Mouse (Mus musculus) pancreas, adult 10 weeks (tissue): ENCODE measurements around the gene Ccnd3. TPM values are rescaled to one million over a fixed set of nuclear protein-coding genes. Genes with fewer than 3 reads are reported as not detected.

ENCODE experiments used
- polyA plus RNA-seq: library from polyadenylated mRNA; stranded (reverse); fragments of 350-450 nt; fragmentation: Illumina TruSeq; extraction: RNeasy Lipid Tissue Mini Kit (QIAGEN cat#74804); gene quantifications from one replicate; pipeline ENCODE4 v1.2.3, GENCODE M21; 2015; ENCODE audit warnings: low read depth, low replicate concordance; ENCODE audit not compliant: insufficient read depth

Ccnd3 gene
- 26.9 TPM for polyA plus RNA-seq

GRCm38 (mm10) chr17:47504941-47505346 lies at the start of gene Ccnd3:
TSS of gene Ccnd3 (plus strand) at chr17:47505051.

GRCm38 (mm10) chr17:47501946-47502706 lies 2.7 kb upstream of the Ccnd3 start, which contains the start of gene Taf8:
TSS of gene Taf8 (minus strand) at chr17:47502292.

GRCm38 (mm10) chr17:47610849-47611660 lies 106.2 kb downstream of the Ccnd3 start, which contains the start of the genes Bysl, Med20 and Gm20517:
TSS of gene Bysl (minus strand) at chr17:47611492.
TSS of gene Med20 (plus strand) at chr17:47611582.
TSS of gene Gm20517 (plus strand) at chr17:47611589.

GRCm38 (mm10) chr17:47630678-47631065 lies 125.8 kb downstream of the Ccnd3 start, which contains the start of gene Usp49:
TSS of gene Usp49 (plus strand) at chr17:47630690.

Other genes starting within 250 kb of the Ccnd3 start
- gene Mrps10, start 136.2 kb upstream of the Ccnd3 start, polyA plus RNA-seq = 10.7 TPM
- not detected for gene Guca1b, start 119.7 kb upstream of the Ccnd3 start, polyA plus RNA-seq
- 1.7 TPM for gene Guca1a, start 104.5 kb upstream of the Ccnd3 start, polyA plus RNA-seq
- 4.6 TPM for gene AI661453, start 68.4 kb upstream of the Ccnd3 start, polyA plus RNA-seq
- not detected for gene 1700001C19Rik, start 67.7 kb upstream of the Ccnd3 start, polyA plus RNA-seq
- gene Taf8, start 2.8 kb upstream of the Ccnd3 start, polyA plus RNA-seq = 7.5 TPM
- gene Bysl, start 106.4 kb downstream of the Ccnd3 start, polyA plus RNA-seq = 2.4 TPM
- gene Med20, start 106.5 kb downstream of the Ccnd3 start, polyA plus RNA-seq = 12.8 TPM
- gene Gm20517, start 106.5 kb downstream of the Ccnd3 start, polyA plus RNA-seq = not detected
- gene Usp49, start 125.6 kb downstream of the Ccnd3 start, polyA plus RNA-seq = 1.1 TPM
- gene Tomm6, start 183.3 kb downstream of the Ccnd3 start, polyA plus RNA-seq = 71.8 TPM
- gene Frs3, start 184.0 kb downstream of the Ccnd3 start, polyA plus RNA-seq = 1.5 TPM
- gene Gm21981, start 189.4 kb downstream of the Ccnd3 start, polyA plus RNA-seq = 0.42 TPM
- 2.3 TPM for gene Prickle4, start 189.7 kb downstream of the Ccnd3 start, polyA plus RNA-seq
- not detected for gene Pgc, start 221.8 kb downstream of the Ccnd3 start, polyA plus RNA-seq
- 3.0 TPM for gene Tfeb, start 232.0 kb downstream of the Ccnd3 start, polyA plus RNA-seq